Mouse (Mus musculus) common myeloid progenitor, adult 5-6 weeks (primary cell): ENCODE measurements around the gene Olfr800. TPM values are rescaled to one million over a fixed set of nuclear protein-coding genes. Genes with fewer than 3 reads are reported as not detected.

Experiments
- ATAC-seq: replicated peaks from 2 replicates; pipeline ENCODE4 v1.8.0; 2016; ENCODE audit warnings: low read depth, mild to moderate bottlenecking, moderate TSS enrichment, inconsistent platforms; ENCODE audit not compliant: poor library complexity, severe bottlenecking
- total RNA-seq: library from RNA; stranded (forward); fragments of 200-1000, 187-1606 nt; gene quantifications from 2 replicates; pipeline ENCODE4 v1.2.3, GENCODE M21; 2017

Gene Olfr800
- total RNA-seq, result not detected in 2 replicates

DNA sequence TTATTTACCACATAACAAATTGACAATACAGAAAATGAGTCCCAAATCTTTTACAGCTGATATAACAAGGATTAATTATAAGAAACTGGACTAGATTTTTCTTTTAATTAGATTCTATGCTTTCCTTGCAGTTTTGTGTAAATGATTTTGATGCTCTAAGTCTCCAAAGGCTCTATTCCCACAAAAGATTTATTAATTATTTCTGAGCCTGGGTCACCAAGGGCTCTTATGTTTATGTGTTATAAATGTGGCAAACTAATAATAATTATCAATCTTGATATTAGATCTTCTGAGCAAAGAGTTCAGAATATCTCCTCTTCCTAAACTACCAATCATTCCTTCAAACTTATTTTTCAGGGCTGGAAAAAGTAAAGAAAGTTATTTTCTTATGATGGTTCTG, at the start of gene Olfr800:
Olfr800 (plus strand) TSS at position 301 of the 400 bp plus-strand sequence.
- ATAC-seq, result no peak

GRCm38 (mm10) chr10:129612470-129612869, 45.0 kb upstream of the Olfr800 start, which contains the start of gene Olfr796:
Gene Olfr796 (minus strand): TSS chr10:129612570.
- ATAC-seq, result no peak

GRCm38 (mm10) chr10:129621724-129622123, 35.8 kb upstream of the Olfr800 start:
- no peak for ATAC-seq

- no peak for ATAC-seq
These were observed 34.2 kb upstream of the Olfr800 start for GRCm38 (mm10) chr10:129623251-129623650.

DNA sequence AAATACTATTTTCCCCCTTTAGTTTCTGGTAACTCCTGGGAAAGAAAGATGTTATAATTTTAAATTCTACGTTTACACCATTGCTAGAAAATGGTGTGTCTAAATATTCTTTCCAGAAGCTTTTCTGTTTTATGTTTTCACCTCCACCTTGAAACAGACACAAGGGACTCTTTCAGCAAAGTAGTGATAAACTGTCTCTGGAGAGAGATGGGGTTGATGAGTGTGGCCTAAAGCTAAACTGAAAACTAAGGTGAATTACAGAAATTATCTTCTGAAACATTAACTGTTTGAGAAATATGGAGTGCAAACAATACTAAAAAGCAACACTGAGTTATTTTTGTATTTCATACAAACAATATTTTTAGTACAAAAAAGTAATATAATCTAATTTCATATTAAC, 29.7 kb upstream of the Olfr800 start, which contains the start of gene Olfr798:
Olfr798 (minus strand) TSS at position 101 of the 400 bp plus-strand sequence.
- ATAC-seq, result no peak

GRCm38 (mm10) chr10:129637184-129637583, 20.3 kb upstream of the Olfr800 start, which contains the start of gene Olfr799:
Gene Olfr799 (plus strand): TSS chr10:129637484.
- no peak for ATAC-seq

GRCm38 (mm10) chr10:129651763-129652162, 5.7 kb upstream of the Olfr800 start:
- ATAC-seq, result no peak

- ATAC-seq, result no peak
These were observed 16.3 kb downstream of the Olfr800 start, which contains the start of gene Olfr801 for GRCm38 (mm10) chr10:129673765-129674164. Gene Olfr801 (minus strand): TSS chr10:129673865.

GRCm38 (mm10) chr10:129688069-129688468, 30.6 kb downstream of the Olfr800 start, which contains the start of gene Olfr802:
Gene Olfr802 (minus strand): TSS chr10:129688169.
- ATAC-seq, result no peak

DNA sequence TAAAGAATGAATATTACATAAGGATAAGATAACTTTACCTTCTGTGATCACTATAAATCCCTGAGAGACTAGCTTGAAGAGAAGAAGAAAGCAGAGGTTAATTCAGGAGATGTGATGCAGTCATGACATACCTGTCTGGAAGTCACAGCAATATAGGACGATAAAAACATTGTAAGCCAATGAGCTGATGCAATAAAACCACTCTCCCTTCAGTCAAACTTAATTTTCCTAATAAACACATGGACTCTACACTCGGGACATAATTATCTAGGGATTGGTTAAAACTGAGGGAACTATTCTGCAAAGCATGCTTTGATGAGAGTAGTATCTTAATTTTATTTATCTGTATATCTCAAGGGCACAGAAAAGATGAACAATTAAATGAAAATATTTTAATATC, 36.7 kb downstream of the Olfr800 start, which contains the start of gene Olfr803:
Olfr803 (minus strand) TSS at position 101 of the 400 bp plus-strand sequence.
- ATAC-seq, result no peak

DNA sequence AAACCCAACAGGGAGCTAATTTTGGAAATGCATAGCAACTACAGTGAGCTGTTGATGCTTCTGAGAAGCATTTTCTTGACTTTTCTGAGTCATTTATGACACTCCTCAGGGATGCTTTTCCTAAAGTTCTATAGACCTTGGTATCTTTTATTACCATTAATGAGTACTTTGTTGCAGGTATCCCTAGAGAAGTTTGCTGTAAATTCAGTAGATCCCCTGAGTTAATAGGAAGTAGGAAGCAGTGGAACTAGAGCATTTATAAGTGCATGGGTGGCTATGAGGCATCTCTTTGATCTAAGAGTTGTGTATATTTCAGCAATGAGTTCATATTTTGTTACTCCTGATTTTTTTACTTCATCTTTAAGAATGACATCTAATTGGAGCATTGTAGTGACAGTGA, 45.4 kb downstream of the Olfr800 start, which contains the start of gene Olfr804:
Olfr804 (plus strand) TSS at position 301 of the 400 bp plus-strand sequence.
- no peak for ATAC-seq

Other genes starting within 250 kb of the Olfr800 start
- not detected in 2 replicates for gene Olfr786, start 230.4 kb upstream of the Olfr800 start, total RNA-seq
- gene Olfr787, start 195.8 kb upstream of the Olfr800 start, total RNA-seq, result not detected in 2 replicates
- not detected in 2 replicates for gene Olfr788, start 186.7 kb upstream of the Olfr800 start, total RNA-seq
- not detected in 2 replicates for gene Olfr789, start 172.9 kb upstream of the Olfr800 start, total RNA-seq
- not detected in 2 replicates for gene Olfr790, start 159.2 kb upstream of the Olfr800 start, total RNA-seq
- gene Olfr791, start 135.9 kb upstream of the Olfr800 start, total RNA-seq, result not detected in 2 replicates
- not detected in 2 replicates for gene Olfr792, start 118.5 kb upstream of the Olfr800 start, total RNA-seq
- gene Olfr794, start 90.0 kb upstream of the Olfr800 start, total RNA-seq, result not detected in 2 replicates
- not detected in 2 replicates for gene Olfr796, start 45.1 kb upstream of the Olfr800 start, total RNA-seq
- not detected in 2 replicates for gene Olfr798, start 29.8 kb upstream of the Olfr800 start, total RNA-seq
- not detected in 2 replicates for gene Olfr799, start 20.2 kb upstream of the Olfr800 start, total RNA-seq
- not detected in 2 replicates for gene Olfr801, start 16.2 kb downstream of the Olfr800 start, total RNA-seq
- not detected in 2 replicates for gene Olfr802, start 30.5 kb downstream of the Olfr800 start, total RNA-seq
- gene Olfr803, start 36.6 kb downstream of the Olfr800 start, total RNA-seq, result not detected in 2 replicates
- gene Olfr804, start 45.5 kb downstream of the Olfr800 start, total RNA-seq, result not detected in 2 replicates
- not detected in 2 replicates for gene Olfr805, start 71.7 kb downstream of the Olfr800 start, total RNA-seq
- gene Olfr806, start 84.2 kb downstream of the Olfr800 start, total RNA-seq, result not detected in 2 replicates
- gene Olfr807, start 100.1 kb downstream of the Olfr800 start, total RNA-seq, result not detected in 2 replicates
- gene Olfr808, start 107.8 kb downstream of the Olfr800 start, total RNA-seq, result not detected in 2 replicates
- gene Olfr809, start 116.9 kb downstream of the Olfr800 start, total RNA-seq, result not detected in 2 replicates
- not detected in 2 replicates for gene Olfr810, start 137.2 kb downstream of the Olfr800 start, total RNA-seq
- not detected in 2 replicates for gene Olfr811, start 146.7 kb downstream of the Olfr800 start, total RNA-seq
- not detected in 2 replicates for gene Olfr812, start 188.4 kb downstream of the Olfr800 start, total RNA-seq
- not detected in 2 replicates for gene Olfr813, start 197.7 kb downstream of the Olfr800 start, total RNA-seq
- not detected in 2 replicates for gene Olfr814, start 222.2 kb downstream of the Olfr800 start, total RNA-seq
- not detected in 2 replicates for gene Olfr815, start 248.2 kb downstream of the Olfr800 start, total RNA-seq